Mouse (Mus musculus) hindbrain, embryonic 14.5 days (tissue): ENCODE measurements around the gene Col11a1. TPM values are rescaled to one million over a fixed set of nuclear protein-coding genes. Genes with fewer than 3 reads are reported as not detected.

ENCODE experiments used
- ATAC-seq: fragments of 200-750 bp; cut with Nextera tagmentation; 2 replicates; pipeline ENCODE4 v1.8.0; 2017; ENCODE audit warnings: moderate number of reproducible peaks, mild to moderate bottlenecking, moderate TSS enrichment, moderate library complexity; ENCODE audit not compliant: low FRiP score
- DNase-seq: peaks from one replicate; pipeline ENCODE4 v3.0.0-alpha.2; 2015; ENCODE audit warnings: low spot score
- H3K27ac ChIP-seq: fragments of 300-500 bp; sonication (generic); 2 replicates; pipeline ENCODE4 v1.5.1; 2014; ENCODE audit warnings: mild to moderate bottlenecking, moderate library complexity
- H3K27me3 ChIP-seq: fragments of 300-500 bp; sonication (generic); 2 replicates; pipeline ENCODE4 v1.6.1; 2014; ENCODE audit warnings: mild to moderate bottlenecking, low read length, mixed read lengths; ENCODE audit not compliant: control insufficient read depth, insufficient read depth
- H3K36me3 ChIP-seq: fragments of 300-500 bp; sonication (generic); replicated peaks from 2 replicates; pipeline ENCODE4 v1.6.1; 2014; ENCODE audit not compliant: control insufficient read depth, insufficient read depth
- H3K4me1 ChIP-seq: fragments of 300-500 bp; sonication (generic); replicated peaks from 2 replicates; pipeline ENCODE4 v1.6.1; 2014; ENCODE audit warnings: antibody characterized with exemption, low read length, mixed read lengths; ENCODE audit not compliant: control insufficient read depth, insufficient read depth
- H3K4me2 ChIP-seq: fragments of 300-500 bp; sonication (generic); replicated peaks from 2 replicates; pipeline ENCODE4 v1.6.1; 2014; ENCODE audit warnings: mild to moderate bottlenecking, moderate library complexity
- H3K4me3 ChIP-seq: fragments of 300-500 bp; sonication (generic); replicated peaks from 2 replicates; pipeline ENCODE4 v1.5.1; 2014; ENCODE audit warnings: mild to moderate bottlenecking, low read length
- H3K9ac ChIP-seq: fragments of 300-500 bp; sonication (generic); 2 replicates; pipeline ENCODE4 v1.6.1; 2014
- H3K9me3 ChIP-seq: fragments of 300-500 bp; sonication (generic); 2 replicates; pipeline ENCODE4 v1.6.1; 2016; ENCODE audit warnings: low read length; ENCODE audit not compliant: control insufficient read depth
- WGBS: fragments of 180-500 bp; shearing (Covaris S2); extraction: QIAGEN DNeasy Blood & Tissue Kit; methylation state at CpG from one replicate; pipeline ENCODE4 v1.1.7; 2014; 5-methylcytosine and 5-hydroxymethylcytosine counted together
- polyA plus RNA-seq: library from polyadenylated mRNA; unstranded; fragments of >200 nt; fragmentation: Nextera tagmentation; extraction: Ambion mirVana; gene quantifications from 2 replicates; pipeline ENCODE4 v1.2.1, GENCODE M21; 2014

The Col11a1 gene
- polyA plus RNA-seq, 1 experiment from 2014 or later, result 13.6 TPM

- DNase-seq (no peak), ATAC-seq (no peak)
- no peak overlapping the region for H3K9ac ChIP-seq
- no peaks in the 10 kb centered on the region; the same call in 1 of the 2 replicates for H3K36me3 ChIP-seq
- no peaks in the 10 kb centered on the region for H3K27me3 ChIP-seq
- H3K27ac ChIP-seq, result no peak overlapping the region
- 82% methylated on average over 7 of the region's 7 CpGs for WGBS
- no peaks in the 10 kb centered on the region for H3K9me3 ChIP-seq
- H3K4me2 ChIP-seq, result no peak overlapping the region
- no peaks in the 10 kb centered on the region for H3K4me1 ChIP-seq
- no peak overlapping the region for H3K4me3 ChIP-seq
Observed at GRCm38 (mm10) chr3:114099335-114099734, 69.0 kb downstream of the Col11a1 start.

- WGBS, result 28% methylated on average over 7 of the region's 7 CpGs
- Histone ChIP-seq H3K9me3 (no peaks in the 10 kb centered on the region), H3K9ac (no peak overlapping the region), H3K36me3 (no peaks in the 10 kb centered on the region), H3K27ac (no peak overlapping the region), H3K4me3 (no peak overlapping the region), H3K4me2 (no peak overlapping the region), H3K4me1 (no peaks in the 10 kb centered on the region), H3K27me3 (no peaks in the 10 kb centered on the region)
- DNase-seq (peak; percentile 59), ATAC-seq (no peak)
Observed at GRCm38 (mm10) chr3:114107099-114107498, 76.8 kb downstream of the Col11a1 start.

GRCm38 (mm10) chr3:114147140-114147539 is 116.8 kb downstream of the Col11a1 start:
- Histone ChIP-seq H3K36me3 (no peaks in the 10 kb centered on the region), H3K9ac (no peak overlapping the region), H3K27ac (no peak overlapping the region), H3K9me3 (no peaks in the 10 kb centered on the region), H3K4me1 (no peaks in the 10 kb centered on the region), H3K4me2 (no peak overlapping the region), H3K4me3 (no peak overlapping the region), H3K27me3 (no peaks in the 10 kb centered on the region)
- ATAC-seq (peak; percentile 55; the same call in 1 of the 2 replicates), DNase-seq (peak; percentile 71)
- 26% methylated on average over 3 of the region's 3 CpGs for WGBS

GRCm38 (mm10) chr3:114197964-114198750 is 167.8 kb downstream of the Col11a1 start:
- WGBS, result 92% methylated on average over 6 of the region's 6 CpGs
- H3K4me1 ChIP-seq, result no peaks in the 10 kb centered on the region
- no peak overlapping the region for H3K27ac ChIP-seq
- no peaks in the 10 kb centered on the region for H3K9me3 ChIP-seq
- H3K27me3 ChIP-seq, result no peaks in the 10 kb centered on the region
- H3K36me3 ChIP-seq, result no peaks in the 10 kb centered on the region
- ATAC-seq (no peak), DNase-seq (no peak)
- no peak overlapping the region for H3K4me2 ChIP-seq
- H3K9ac ChIP-seq, result no peak overlapping the region
- H3K4me3 ChIP-seq, result no peak overlapping the region

- no peak for DNase-seq
- 89% methylated on average over 4 of the region's 4 CpGs for WGBS
- no peak overlapping the region for H3K4me2 ChIP-seq
Observed at GRCm38 (mm10) chr3:114212255-114212654, 181.9 kb downstream of the Col11a1 start.

GRCm38 (mm10) chr3:114216105-114216504 is 185.8 kb downstream of the Col11a1 start:
- H3K9me3 ChIP-seq, result no peaks in the 10 kb centered on the region
- 83% methylated on average over 5 of the region's 5 CpGs for WGBS

More at GRCm38 (mm10) chr3:114212255-114212654, 181.9 kb downstream of the Col11a1 start:
- 0 out of 2 replicates have a peak, but pooled peaks cover 9% of the 10 kb centered on the region for H3K36me3 ChIP-seq
- H3K27ac ChIP-seq, result no peak overlapping the region
- H3K27me3 ChIP-seq, result no peaks in the 10 kb centered on the region
- H3K4me3 ChIP-seq, result no peak overlapping the region
- H3K9ac ChIP-seq, result no peak overlapping the region
- H3K4me1 ChIP-seq, result no peaks in the 10 kb centered on the region
- no peak for ATAC-seq
- H3K9me3 ChIP-seq, result no peaks in the 10 kb centered on the region

GRCm38 (mm10) chr3:114229501-114229900 is 199.2 kb downstream of the Col11a1 start:
- H3K27me3 ChIP-seq, result no peaks in the 10 kb centered on the region
- ATAC-seq, result no peak
- 71% methylated on average over 1 of the region's 1 CpGs for WGBS
- H3K27ac ChIP-seq, result no peak overlapping the region
- DNase-seq, result no peak
- H3K4me2 ChIP-seq, result no peak overlapping the region
- no peaks in the 10 kb centered on the region for H3K4me1 ChIP-seq
- no peak overlapping the region for H3K9ac ChIP-seq
- no peaks in the 10 kb centered on the region for H3K9me3 ChIP-seq
- H3K4me3 ChIP-seq, result no peak overlapping the region
- H3K36me3 ChIP-seq, result no peaks in the 10 kb centered on the region

More at GRCm38 (mm10) chr3:114216105-114216504, 185.8 kb downstream of the Col11a1 start:
- peaks cover 16% of the 10 kb centered on the region; the same call in 1 of the 2 replicates for H3K36me3 ChIP-seq
- H3K4me1 ChIP-seq, result no peaks in the 10 kb centered on the region
- no peak overlapping the region for H3K27ac ChIP-seq
- ATAC-seq (0 out of 2 replicates have a peak, but pooled peaks have one; percentile 27), DNase-seq (no peak)
- H3K9ac ChIP-seq, result no peak overlapping the region
- no peak overlapping the region for H3K4me2 ChIP-seq
- no peaks in the 10 kb centered on the region for H3K27me3 ChIP-seq
- no peak overlapping the region for H3K4me3 ChIP-seq
